Mouse (Mus musculus): ENCODE data around the gene Pan2. TPM values are rescaled to one million over a fixed set of nuclear protein-coding genes. Genes with fewer than 3 reads are reported as not detected.
"Not testable (repeated sequence)": the region's sequence is repeated elsewhere in the genome, so short reads cannot be mapped to it uniquely, and the experiment has no call there.

The Pan2 gene
- 22.9 and 23.6 TPM in 2 replicates for polyA plus RNA-seq (2012; rRNA removed)

- DNase-seq (ENCODE audit: low read depth): peak; percentile 98
Measured at GRCm38 (mm10) chr10:128303126-128304021, at the start of gene Pan2. Gene Pan2 (plus strand): TSS chr10:128303335.

- DNase-seq (ENCODE audit: low read depth): peak; percentile 63
Measured at GRCm38 (mm10) chr10:128253677-128254255, 49.4 kb upstream of the Pan2 start, which contains the start of gene Apon. Gene Apon (plus strand): TSS chr10:128254096.

- no peak for DNase-seq (ENCODE audit: low read depth)
Measured at GRCm38 (mm10) chr10:128255925-128256324, 47.2 kb upstream of the Pan2 start.

- DNase-seq (ENCODE audit: low read depth): no peak
Measured at GRCm38 (mm10) chr10:128256328-128256727, 46.8 kb upstream of the Pan2 start.

- no peak for DNase-seq (ENCODE audit: low read depth)
Measured at GRCm38 (mm10) chr10:128258953-128259352, 44.2 kb upstream of the Pan2 start.

GRCm38 (mm10) chr10:128259946-128260345, 43.2 kb upstream of the Pan2 start:
- no peak for DNase-seq (ENCODE audit: low read depth)

- DNase-seq (ENCODE audit: low read depth): not testable (repeated sequence)
Measured at GRCm38 (mm10) chr10:128260376-128260775, 42.8 kb upstream of the Pan2 start.

- no peak for DNase-seq (ENCODE audit: low read depth)
Measured at GRCm38 (mm10) chr10:128262300-128262699, 40.8 kb upstream of the Pan2 start.

GRCm38 (mm10) chr10:128263393-128264310, 39.5 kb upstream of the Pan2 start:
- DNase-seq (ENCODE audit: low read depth): no peak

- DNase-seq (ENCODE audit: low read depth): no peak
Measured at GRCm38 (mm10) chr10:128268371-128268770, 34.8 kb upstream of the Pan2 start, which contains the start of gene Apof. Gene Apof (plus strand): TSS chr10:128268671.

- DNase-seq (ENCODE audit: low read depth): no peak
Measured at GRCm38 (mm10) chr10:128269206-128269910, 33.8 kb upstream of the Pan2 start.

- DNase-seq (ENCODE audit: low read depth): peak; percentile 91
Measured at GRCm38 (mm10) chr10:128270287-128270841, 32.8 kb upstream of the Pan2 start, which contains the start of gene Stat2. Gene Stat2 (plus strand): TSS chr10:128270559.

- DNase-seq (ENCODE audit: low read depth): no peak
Measured at GRCm38 (mm10) chr10:128270866-128271265, 32.3 kb upstream of the Pan2 start.

- no peak for DNase-seq (ENCODE audit: low read depth)
Measured at GRCm38 (mm10) chr10:128271883-128272282, 31.3 kb upstream of the Pan2 start.

- DNase-seq (ENCODE audit: low read depth): not testable (repeated sequence)
Measured at GRCm38 (mm10) chr10:128272819-128273439, 30.2 kb upstream of the Pan2 start.

GRCm38 (mm10) chr10:128275374-128275773, 27.8 kb upstream of the Pan2 start:
- DNase-seq (ENCODE audit: low read depth): not testable (repeated sequence)

GRCm38 (mm10) chr10:128278158-128278557, 25.0 kb upstream of the Pan2 start:
- no peak for DNase-seq (ENCODE audit: low read depth)

GRCm38 (mm10) chr10:128280943-128281342, 22.2 kb upstream of the Pan2 start:
- no peak for DNase-seq (ENCODE audit: low read depth)

- no peak for DNase-seq (ENCODE audit: low read depth)
Measured at GRCm38 (mm10) chr10:128281682-128282081, 21.5 kb upstream of the Pan2 start.

- no peak for DNase-seq (ENCODE audit: low read depth)
Measured at GRCm38 (mm10) chr10:128282886-128283450, 20.2 kb upstream of the Pan2 start.
